Mouse (Mus musculus): ENCODE data around the gene Jmjd6. TPM values are rescaled to one million over a fixed set of nuclear protein-coding genes. Genes with fewer than 3 reads are reported as not detected.
A peak's percentile ranks its signal among the peaks of the same experiment; 100 is the strongest.

Gene Jmjd6
- polyA plus RNA-seq, 1 experiment from 2014 or later: 37.0 TPM

- no peaks in the 10 kb centered on the region; the same call in 1 of the 2 replicates for H3K4me1 ChIP-seq (ENCODE audit: insufficient read depth, low read depth, low read length)
- peak within 1 kb of the TSS; percentile 95 for H3K4me3 ChIP-seq (ENCODE audit: low read depth, low read length)
- peak within 1 kb of the TSS; percentile 98 for H3K27ac ChIP-seq (ENCODE audit: low read length)
- WGBS: under 1% methylated on average over 62 of the region's 74 CpGs
- H3K9ac ChIP-seq (replicated peaks; ENCODE audit: low read depth): peak within 1 kb of the TSS; percentile 88
- ATAC-seq: peak; percentile 86
- no peaks in the 10 kb centered on the region for H3K27me3 ChIP-seq (replicated peaks; ENCODE audit: insufficient read depth, low read length)
- DNase-seq (ENCODE audit: low spot score): peak; percentile 97
- no peaks in the 10 kb centered on the region for H3K9me3 ChIP-seq (ENCODE audit: low read length)
- TF ChIP-seq CTCF (IDR thresholded peaks at IDR 0.05): no peak
- TF ChIP-seq EP300 (IDR thresholded peaks at IDR 0.05): no peak; the same call in 1 of the 2 replicates
- 0 out of 2 replicates have a peak, but pooled peaks cover 5% of the 10 kb centered on the region for H3K36me3 ChIP-seq (ENCODE audit: insufficient read depth, low read length)
- peak within 1 kb of the TSS; percentile 65 for H3K4me2 ChIP-seq (replicated peaks; ENCODE audit: low read depth, low read length)
Measured at GRCm38 (mm10) chr11:116852891-116853511, 9.8 kb upstream of the Jmjd6 start, which contains the start of gene Srsf2. Gene Srsf2 (minus strand): TSS chr11:116853094.

- Histone ChIP-seq H3K36me3 (ENCODE audit: insufficient read depth, low read length) (0 out of 2 replicates have a peak, but pooled peaks cover 5% of the 10 kb centered on the region), H3K27ac (ENCODE audit: low read length) (peak within 1 kb of the TSS; percentile 98), H3K9me3 (ENCODE audit: low read length) (no peaks in the 10 kb centered on the region), H3K9ac (replicated peaks; ENCODE audit: low read depth) (peak within 1 kb of the TSS; percentile 88), H3K4me2 (replicated peaks; ENCODE audit: low read depth, low read length) (peak within 1 kb of the TSS; percentile 65), H3K4me3 (ENCODE audit: low read depth, low read length) (peak within 1 kb of the TSS; percentile 95), H3K27me3 (replicated peaks; ENCODE audit: insufficient read depth, low read length) (no peaks in the 10 kb centered on the region), H3K4me1 (ENCODE audit: insufficient read depth, low read depth, low read length) (no peaks in the 10 kb centered on the region; the same call in 1 of the 2 replicates)
- TF ChIP-seq CTCF (IDR thresholded peaks at IDR 0.05): no peak
- no peak for TF ChIP-seq EP300 (IDR thresholded peaks at IDR 0.05)
- 0% methylated on average over 76 of the region's 91 CpGs for WGBS
- DNase-seq (ENCODE audit: low spot score) (peak; percentile 92), ATAC-seq (peak; percentile 66)
Measured at GRCm38 (mm10) chr11:116852291-116852890, 9.1 kb upstream of the Jmjd6 start, which contains the start of gene Mfsd11. Gene Mfsd11 (plus strand): TSS chr11:116852440.

GRCm38 (mm10) chr11:116851576-116852290, 8.5 kb upstream of the Jmjd6 start:
- H3K36me3 ChIP-seq (ENCODE audit: insufficient read depth, low read length): 0 out of 2 replicates have a peak, but pooled peaks cover 5% of the 10 kb centered on the region
- H3K4me1 ChIP-seq (ENCODE audit: insufficient read depth, low read depth, low read length): no peaks in the 10 kb centered on the region; the same call in 1 of the 2 replicates
- DNase-seq (ENCODE audit: low spot score) (peak; percentile 22), ATAC-seq (no peak)
- peak overlapping the region; percentile 95 for H3K4me3 ChIP-seq (ENCODE audit: low read depth, low read length)
- TF ChIP-seq CTCF (IDR thresholded peaks at IDR 0.05): no peak
- TF ChIP-seq EP300 (IDR thresholded peaks at IDR 0.05): no peak
- no peaks in the 10 kb centered on the region for H3K9me3 ChIP-seq (ENCODE audit: low read length)
- H3K9ac ChIP-seq (replicated peaks; ENCODE audit: low read depth): peak overlapping the region; percentile 88
- WGBS: under 1% methylated on average over 29 of the region's 29 CpGs
- H3K4me2 ChIP-seq (replicated peaks; ENCODE audit: low read depth, low read length): peak overlapping the region; percentile 65
- peak overlapping the region; percentile 98 for H3K27ac ChIP-seq (ENCODE audit: low read length)
- no peaks in the 10 kb centered on the region for H3K27me3 ChIP-seq (replicated peaks; ENCODE audit: insufficient read depth, low read length)

GRCm38 (mm10) chr11:116850833-116851477, 7.7 kb upstream of the Jmjd6 start:
- Histone ChIP-seq H3K9me3 (ENCODE audit: low read length) (no peaks in the 10 kb centered on the region), H3K27ac (ENCODE audit: low read length) (no peak overlapping the region), H3K4me1 (ENCODE audit: insufficient read depth, low read depth, low read length) (no peaks in the 10 kb centered on the region; the same call in 1 of the 2 replicates), H3K9ac (replicated peaks; ENCODE audit: low read depth) (peak overlapping the region; percentile 88; the same call in 1 of the 2 replicates), H3K4me3 (ENCODE audit: low read depth, low read length) (peak overlapping the region; percentile 95), H3K4me2 (replicated peaks; ENCODE audit: low read depth, low read length) (peak overlapping the region; percentile 65), H3K27me3 (replicated peaks; ENCODE audit: insufficient read depth, low read length) (no peaks in the 10 kb centered on the region), H3K36me3 (ENCODE audit: insufficient read depth, low read length) (0 out of 2 replicates have a peak, but pooled peaks cover 5% of the 10 kb centered on the region)
- DNase-seq (ENCODE audit: low spot score) (no peak), ATAC-seq (no peak)
- no peak for TF ChIP-seq EP300 (IDR thresholded peaks at IDR 0.05)
- TF ChIP-seq CTCF (IDR thresholded peaks at IDR 0.05): no peak
- WGBS: 11% methylated on average over 6 of the region's 6 CpGs

- no peak for ATAC-seq
- DNase-seq (ENCODE audit: low spot score): no peak
- no peaks in the 10 kb centered on the region for H3K27me3 ChIP-seq (replicated peaks; ENCODE audit: insufficient read depth, low read length)
- no peak overlapping the region for H3K4me3 ChIP-seq (ENCODE audit: low read depth, low read length)
- H3K4me2 ChIP-seq (replicated peaks; ENCODE audit: low read depth, low read length): no peak overlapping the region
- no peaks in the 10 kb centered on the region; the same call in 1 of the 2 replicates for H3K4me1 ChIP-seq (ENCODE audit: insufficient read depth, low read depth, low read length)
- no peak overlapping the region for H3K27ac ChIP-seq (ENCODE audit: low read length)
- H3K36me3 ChIP-seq (ENCODE audit: insufficient read depth, low read length): 0 out of 2 replicates have a peak, but pooled peaks cover 5% of the 10 kb centered on the region
- 18% methylated on average over 4 of the region's 4 CpGs for WGBS
- H3K9me3 ChIP-seq (ENCODE audit: low read length): no peaks in the 10 kb centered on the region
- H3K9ac ChIP-seq (replicated peaks; ENCODE audit: low read depth): no peak overlapping the region
- TF ChIP-seq CTCF (IDR thresholded peaks at IDR 0.05): no peak
- TF ChIP-seq EP300 (IDR thresholded peaks at IDR 0.05): no peak
Measured at GRCm38 (mm10) chr11:116850085-116850484, 6.8 kb upstream of the Jmjd6 start.
